Mouse (Mus musculus) right cerebral cortex, adult 18-20 months (tissue): ENCODE measurements at regions not wholly inside any gene's neighbourhood (a gene's known extent, or its start where the extent isn't known, plus 50 kb on each side); places are given as distances from the start of the nearest gene placed in this dataset.

Source experiments
- DNase-seq: peaks from one replicate; pipeline ENCODE4 v3.0.0; 2022; ENCODE audit warnings: mixed read lengths

- DNase-seq = peak; percentile 2
These were observed 285.0 kb upstream of the Bmper start for GRCm38 (mm10) chr9:22937686-22938391.

- DNase-seq = no peak
These were observed 277.9 kb upstream of the Bmper start for GRCm38 (mm10) chr9:22944992-22945391.

- DNase-seq = no peak
These were observed 277.4 kb upstream of the Bmper start for GRCm38 (mm10) chr9:22945426-22945955.

GRCm38 (mm10) chr9:22952571-22953442, 270.1 kb upstream of the Bmper start:
- no peak for DNase-seq

- no peak for DNase-seq
These were observed 260.5 kb upstream of the Bmper start for GRCm38 (mm10) chr9:22962269-22962815.

GRCm38 (mm10) chr9:22971312-22971711, 251.6 kb upstream of the Bmper start:
- no peak for DNase-seq

GRCm38 (mm10) chr9:22976748-22977147, 246.1 kb upstream of the Bmper start:
- no peak for DNase-seq

- DNase-seq = no peak
These were observed 243.2 kb upstream of the Bmper start for GRCm38 (mm10) chr9:22979627-22980026.

- no peak for DNase-seq
These were observed 233.4 kb upstream of the Bmper start for GRCm38 (mm10) chr9:22989508-22989907.

GRCm38 (mm10) chr9:22993531-22993930, 229.3 kb upstream of the Bmper start:
- no peak for DNase-seq

- DNase-seq = no peak
These were observed 227.3 kb upstream of the Bmper start for GRCm38 (mm10) chr9:22995564-22995963.

GRCm38 (mm10) chr9:22998306-22998705, 224.6 kb upstream of the Bmper start:
- no peak for DNase-seq

GRCm38 (mm10) chr9:22999181-22999580, 223.7 kb upstream of the Bmper start:
- DNase-seq = no peak

GRCm38 (mm10) chr9:23000200-23000599, 222.7 kb upstream of the Bmper start:
- no peak for DNase-seq

- DNase-seq = no peak
These were observed 219.4 kb upstream of the Bmper start for GRCm38 (mm10) chr9:23003195-23004061.

- no peak for DNase-seq
These were observed 217.9 kb upstream of the Bmper start for GRCm38 (mm10) chr9:23005005-23005404.

GRCm38 (mm10) chr9:23009462-23010183, 213.3 kb upstream of the Bmper start:
- DNase-seq = no peak

- no peak for DNase-seq
These were observed 211.4 kb upstream of the Bmper start for GRCm38 (mm10) chr9:23011316-23011959.

- DNase-seq = no peak
These were observed 210.7 kb upstream of the Bmper start for GRCm38 (mm10) chr9:23012130-23012529.

- DNase-seq = no peak
These were observed 206.1 kb upstream of the Bmper start for GRCm38 (mm10) chr9:23016733-23017132.

GRCm38 (mm10) chr9:23024061-23024460, 198.8 kb upstream of the Bmper start:
- no peak for DNase-seq
